Mouse (Mus musculus): ENCODE data around the gene Kmt5a. TPM values are rescaled to one million over a fixed set of nuclear protein-coding genes. Genes with fewer than 3 reads are reported as not detected.

The Kmt5a gene
- polyA plus RNA-seq, 1 experiment from 2014 or later, result 63.3 TPM

DNA sequence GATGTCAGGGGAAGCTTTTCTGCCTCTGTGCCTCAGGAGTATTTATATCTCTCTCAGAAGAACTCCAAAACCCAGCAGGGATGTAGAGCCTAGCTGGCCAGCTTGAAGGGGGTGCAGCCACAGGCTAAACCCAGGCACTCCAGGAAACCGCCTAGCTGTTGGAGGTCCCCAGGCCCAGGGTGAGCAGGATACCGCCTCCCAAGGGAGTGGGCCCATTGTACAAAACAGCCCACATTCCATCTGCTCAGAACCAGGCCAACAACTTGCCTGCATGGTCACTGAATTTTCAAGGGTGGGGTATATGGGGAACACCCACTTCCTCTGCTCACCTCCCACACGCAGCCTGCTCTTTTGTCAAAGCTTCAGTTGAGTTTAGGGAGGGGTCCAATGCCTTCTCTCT is 60.8 kb downstream of the Kmt5a start:
- H3K4me1 ChIP-seq (replicated peaks), result peaks cover 18% of the 10 kb centered on the region

DNA sequence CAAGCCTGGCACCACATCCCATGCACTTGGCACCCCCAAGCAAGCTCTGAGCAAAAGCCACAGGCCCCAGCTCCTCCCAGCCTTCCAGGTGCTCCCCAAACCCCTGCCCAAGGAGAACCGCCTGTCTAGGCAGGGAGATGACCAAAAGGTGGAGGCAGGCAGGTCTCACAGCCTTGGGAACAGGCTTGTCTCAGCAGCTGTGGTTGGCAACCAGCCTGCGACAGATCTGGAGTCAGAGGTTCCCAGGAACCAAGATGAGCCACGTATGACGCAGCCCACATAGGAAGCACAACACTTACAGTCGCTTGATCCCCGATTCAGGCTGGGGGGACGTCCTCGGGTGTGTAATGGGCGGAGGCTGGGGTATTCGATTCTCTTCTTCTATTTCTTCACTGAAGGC is 61.8 kb downstream of the Kmt5a start:
- Histone ChIP-seq H3K27ac (no peak overlapping the region), H3K4me2 (no peak overlapping the region), H3K27me3 (no peaks in the 10 kb centered on the region), H3K4me1 (replicated peaks) (peaks cover 18% of the 10 kb centered on the region), H3K4me3 (no peak overlapping the region), H3K9me3 (replicated peaks) (no peaks in the 10 kb centered on the region), H3K36me3 (peaks cover 20% of the 10 kb centered on the region), H3K9ac (no peak overlapping the region)
- no peak for ATAC-seq (replicated peaks; ENCODE audit: insufficient number of reproducible peaks, insufficient read depth, low FRiP score, low read depth)
- WGBS, result 85% methylated on average over 10 of the region's 10 CpGs

More for the DNA sequence above, 60.8 kb downstream of the Kmt5a start:
- 94% methylated on average over 3 of the region's 3 CpGs for WGBS
- Histone ChIP-seq H3K27me3 (no peaks in the 10 kb centered on the region), H3K27ac (0 out of 2 replicates have a peak overlapping the region, but pooled peaks have one; percentile 2), H3K4me3 (no peak overlapping the region), H3K36me3 (peaks cover 20% of the 10 kb centered on the region), H3K4me2 (no peak overlapping the region), H3K9me3 (replicated peaks) (no peaks in the 10 kb centered on the region), H3K9ac (no peak overlapping the region)
- ATAC-seq (replicated peaks; ENCODE audit: insufficient number of reproducible peaks, insufficient read depth, low FRiP score, low read depth), result no peak

DNA sequence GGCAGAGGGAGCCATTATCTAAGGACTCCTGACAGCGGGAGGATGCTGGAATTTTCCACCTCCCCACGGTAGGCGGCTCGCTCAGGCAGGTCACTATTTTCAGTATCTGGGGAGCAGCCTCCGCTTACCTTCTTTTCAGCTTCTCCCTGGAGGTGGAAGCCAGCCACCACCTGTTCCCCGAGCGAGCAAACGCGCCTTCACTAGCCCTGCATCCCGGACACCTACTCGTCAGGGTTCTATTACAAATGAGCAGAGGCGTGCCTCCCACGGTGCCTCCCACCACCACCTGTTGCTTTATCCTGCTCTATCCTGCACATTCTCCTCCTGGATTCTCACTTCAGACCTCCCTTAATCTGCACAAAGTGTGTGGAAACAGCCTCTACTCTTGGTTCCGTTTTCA is 64.0 kb downstream of the Kmt5a start:
- peaks cover 12% of the 10 kb centered on the region for H3K4me1 ChIP-seq (replicated peaks)
- 58% methylated on average over 14 of the region's 14 CpGs for WGBS
- no peak overlapping the region for H3K4me2 ChIP-seq
- no peak overlapping the region for H3K9ac ChIP-seq
- H3K36me3 ChIP-seq, result peaks cover 20% of the 10 kb centered on the region
- no peaks in the 10 kb centered on the region for H3K27me3 ChIP-seq
- no peaks in the 10 kb centered on the region for H3K9me3 ChIP-seq (replicated peaks)
- no peak for ATAC-seq (replicated peaks; ENCODE audit: insufficient number of reproducible peaks, insufficient read depth, low FRiP score, low read depth)
- no peak overlapping the region for H3K27ac ChIP-seq
- no peak overlapping the region for H3K4me3 ChIP-seq

GRCm38 (mm10) chr5:124505235-124505634 is 65.5 kb downstream of the Kmt5a start:
- ATAC-seq (replicated peaks; ENCODE audit: insufficient number of reproducible peaks, insufficient read depth, low FRiP score, low read depth), result no peak
- Histone ChIP-seq H3K4me3 (no peak overlapping the region), H3K9ac (no peak overlapping the region), H3K36me3 (peaks cover 20% of the 10 kb centered on the region), H3K4me2 (no peak overlapping the region), H3K27ac (no peak overlapping the region), H3K4me1 (replicated peaks) (peaks cover 18% of the 10 kb centered on the region), H3K9me3 (replicated peaks) (no peaks in the 10 kb centered on the region), H3K27me3 (no peaks in the 10 kb centered on the region)
- WGBS, result 86% methylated on average over 4 of the region's 4 CpGs

- Histone ChIP-seq H3K4me1 (replicated peaks) (peaks cover 23% of the 10 kb centered on the region), H3K27me3 (no peaks in the 10 kb centered on the region), H3K27ac (no peak overlapping the region), H3K4me3 (no peak overlapping the region), H3K36me3 (peaks cover 11% of the 10 kb centered on the region; the same call in 1 of the 2 replicates), H3K9me3 (replicated peaks) (no peaks in the 10 kb centered on the region), H3K4me2 (no peak overlapping the region), H3K9ac (no peak overlapping the region)
- WGBS, result 49% methylated on average over 10 of the region's 10 CpGs
- ATAC-seq (replicated peaks; ENCODE audit: insufficient number of reproducible peaks, insufficient read depth, low FRiP score, low read depth), result no peak
Measured at GRCm38 (mm10) chr5:124506731-124507359, 67.1 kb downstream of the Kmt5a start.

GRCm38 (mm10) chr5:124509200-124509599 is 69.5 kb downstream of the Kmt5a start:
- H3K4me3 ChIP-seq, result no peak overlapping the region
- H3K9me3 ChIP-seq (replicated peaks), result no peaks in the 10 kb centered on the region
- H3K4me2 ChIP-seq, result 0 out of 2 replicates have a peak overlapping the region, but pooled peaks have one; percentile 26
- H3K4me1 ChIP-seq (replicated peaks), result peaks cover 23% of the 10 kb centered on the region
- peaks cover 22% of the 10 kb centered on the region for H3K36me3 ChIP-seq
- ATAC-seq (replicated peaks; ENCODE audit: insufficient number of reproducible peaks, insufficient read depth, low FRiP score, low read depth), result no peak
- no peak overlapping the region for H3K9ac ChIP-seq
- 93% methylated on average over 6 of the region's 6 CpGs for WGBS
- H3K27ac ChIP-seq, result peak overlapping the region; percentile 71
- no peaks in the 10 kb centered on the region for H3K27me3 ChIP-seq

GRCm38 (mm10) chr5:124509742-124510237 is 70.1 kb downstream of the Kmt5a start:
- WGBS, result 30% methylated on average over 12 of the region's 12 CpGs
- H3K4me2 ChIP-seq, result peak overlapping the region; percentile 26

DNA sequence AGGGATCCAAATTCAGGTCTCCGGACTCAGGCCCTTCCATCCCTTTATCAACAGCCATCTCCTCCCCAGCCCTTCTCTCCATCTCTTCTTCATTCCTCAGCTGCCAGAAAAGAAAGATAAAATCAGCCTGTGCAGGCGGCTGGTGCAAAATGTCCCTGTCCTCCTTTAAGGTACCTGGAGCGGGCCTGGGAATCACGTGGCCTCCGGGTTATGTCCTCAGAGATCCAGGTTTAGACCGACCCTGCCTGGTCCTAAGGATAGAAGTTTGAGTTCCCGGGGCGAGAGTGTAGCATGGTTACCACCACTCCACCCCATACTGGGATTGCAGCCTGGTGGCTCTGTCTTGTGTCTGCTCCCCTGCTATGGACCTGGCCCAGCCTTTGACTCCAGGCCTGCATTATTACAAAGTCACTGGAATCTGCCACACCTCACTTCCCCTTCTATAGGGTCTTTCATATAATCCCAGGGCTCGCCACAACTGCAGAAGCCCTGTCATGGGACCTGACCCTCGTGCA is 70.9 kb downstream of the Kmt5a start:
- Histone ChIP-seq H3K27me3 (no peaks in the 10 kb centered on the region), H3K4me3 (no peak overlapping the region), H3K4me1 (replicated peaks) (peaks cover 23% of the 10 kb centered on the region), H3K4me2 (no peak overlapping the region), H3K36me3 (peaks cover 29% of the 10 kb centered on the region), H3K9ac (no peak overlapping the region), H3K27ac (peak overlapping the region; percentile 71), H3K9me3 (replicated peaks) (no peaks in the 10 kb centered on the region)
- WGBS, result 78% methylated on average over 10 of the region's 10 CpGs
- ATAC-seq (replicated peaks; ENCODE audit: insufficient number of reproducible peaks, insufficient read depth, low FRiP score, low read depth), result no peak

More at GRCm38 (mm10) chr5:124509742-124510237, 70.1 kb downstream of the Kmt5a start:
- Histone ChIP-seq H3K27ac (peak overlapping the region; percentile 71), H3K9me3 (replicated peaks) (no peaks in the 10 kb centered on the region), H3K9ac (no peak overlapping the region), H3K27me3 (no peaks in the 10 kb centered on the region), H3K4me3 (no peak overlapping the region), H3K4me1 (replicated peaks) (peaks cover 23% of the 10 kb centered on the region), H3K36me3 (peaks cover 26% of the 10 kb centered on the region)
- ATAC-seq (replicated peaks; ENCODE audit: insufficient number of reproducible peaks, insufficient read depth, low FRiP score, low read depth), result peak; percentile 88

Small RNAs within 50 kb of the gene (microRNA-seq; reads per million reads assigned to microRNA genes)
- gene Gm27486, result 0.63 reads per million

Other genes with a start within 250 kb of the Kmt5a start
- gene Pitpnm2, start 190.2 kb upstream of the Kmt5a start, polyA plus RNA-seq (2015; fragmentation: Nextera tagmentation; extraction: Ambion mirVana), result 4.9 and 7.9 TPM in 2 replicates
- gene Mphosph9, start 112.0 kb upstream of the Kmt5a start, polyA plus RNA-seq (2015; fragmentation: Nextera tagmentation; extraction: Ambion mirVana), result 10.2 TPM in 2 replicates
- gene 2810006K23Rik, start 111.8 kb upstream of the Kmt5a start, polyA plus RNA-seq (2015; fragmentation: Nextera tagmentation; extraction: Ambion mirVana), result 17.4 and 19.0 TPM in 2 replicates
- gene Cdk2ap1, start 76.8 kb upstream of the Kmt5a start, polyA plus RNA-seq (2015; fragmentation: Nextera tagmentation; extraction: Ambion mirVana), result 87.9 and 109 TPM in 2 replicates
- gene Sbno1, start 13.9 kb upstream of the Kmt5a start, polyA plus RNA-seq (2015; fragmentation: Nextera tagmentation; extraction: Ambion mirVana), result 57.8 and 65.5 TPM in 2 replicates
- gene Rilpl2, start 38.4 kb downstream of the Kmt5a start, polyA plus RNA-seq (2015; fragmentation: Nextera tagmentation; extraction: Ambion mirVana), result 15.0 and 20.9 TPM in 2 replicates
- 19.2 and 20.7 TPM in 2 replicates for gene Snrnp35, start 43.2 kb downstream of the Kmt5a start, polyA plus RNA-seq (2015; fragmentation: Nextera tagmentation; extraction: Ambion mirVana)
- 26.5 and 27.8 TPM in 2 replicates for gene Rilpl1, start 91.5 kb downstream of the Kmt5a start, polyA plus RNA-seq (2015; fragmentation: Nextera tagmentation; extraction: Ambion mirVana)
- gene Tmed2, start 100.8 kb downstream of the Kmt5a start, polyA plus RNA-seq (2015; fragmentation: Nextera tagmentation; extraction: Ambion mirVana), result 409 and 423 TPM in 2 replicates
- gene Ddx55, start 112.9 kb downstream of the Kmt5a start, polyA plus RNA-seq (2015; fragmentation: Nextera tagmentation; extraction: Ambion mirVana), result 6.7 and 8.7 TPM in 2 replicates
- gene Eif2b1, start 139.2 kb downstream of the Kmt5a start, polyA plus RNA-seq (2015; fragmentation: Nextera tagmentation; extraction: Ambion mirVana), result 51.2 and 53.6 TPM in 2 replicates
- 28.9 and 34.5 TPM in 2 replicates for gene Gtf2h3, start 139.2 kb downstream of the Kmt5a start, polyA plus RNA-seq (2015; fragmentation: Nextera tagmentation; extraction: Ambion mirVana)
- 26.6 and 32.8 TPM in 2 replicates for gene Atp6v0a2, start 188.6 kb downstream of the Kmt5a start, polyA plus RNA-seq (2015; fragmentation: Nextera tagmentation; extraction: Ambion mirVana)